Mouse (Mus musculus): ENCODE data around the gene Ankrd2.

DNA sequence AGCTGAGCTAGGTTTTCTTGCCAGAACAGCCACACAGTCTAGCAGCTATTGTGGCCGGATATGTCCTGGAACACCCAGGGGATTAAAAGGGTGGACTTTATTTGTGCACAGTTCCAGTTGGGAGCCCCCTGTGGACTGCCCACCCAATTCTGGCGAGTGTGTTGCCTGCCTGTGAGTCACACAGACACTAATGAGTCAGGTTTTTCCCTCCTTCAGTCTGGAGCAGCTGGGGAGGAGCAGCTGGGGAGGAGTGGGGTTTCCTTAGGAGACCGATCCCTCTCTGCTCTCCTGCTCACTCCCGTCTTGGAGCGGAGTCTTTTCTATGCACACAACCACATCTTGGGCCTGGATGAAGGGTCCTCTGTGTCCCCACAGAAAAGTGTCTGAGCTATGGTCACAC lies 19.0 kb upstream of the Ankrd2 start:
- no peak for TF ChIP-seq POLR2A (IDR thresholded peaks at IDR 0.05; ENCODE audit: low read depth, low read length)
- TF ChIP-seq CTCF (IDR thresholded peaks at IDR 0.05; ENCODE audit: borderline replicate concordance, insufficient read depth, low read length), result no peak

All from embryonic fibroblast, embryonic 13.5 days (primary cell).